7 mouse cellular contexts compared by ENCODE assay signal in genomic region chr3:103171505-103172267, GRCm38 (mm10). TPM values are rescaled to one million over a fixed set of nuclear protein-coding genes. Genes with fewer than 3 reads are reported as not detected.
DNase-seq lines count a peak whose midpoint lies in the region; ATAC-seq lines count a peak whose summit lies in the region.

TSS of gene Bcas2 (plus strand) at chr3:103171655.

- DNase-seq in adrenal gland, adult 18-20 months (ENCODE audit: low spot score in 2 of 2): peak; percentile 99
- DNase-seq in embryo, embryonic 11 days: peak; percentile 100
- DNase-seq in gastrocnemius, postnatal 36 days: peak; percentile 98
- peak; percentile 99 for DNase-seq in left cerebral cortex, postnatal 25 days (ENCODE audit: low spot score in 2 of 2)
- DNase-seq in midbrain, embryonic 10.5 days (ENCODE audit: low spot score): peak; percentile 97
- DNase-seq in right cerebral cortex, postnatal 4 days: peak; percentile 100

- H3K4me3 ChIP-seq in intestine, embryonic 15.5 days (replicated peaks): peak within 1 kb of the TSS; percentile 81
- H3K4me3 ChIP-seq in midbrain, embryonic 10.5 days: peak within 1 kb of the TSS; percentile 78

- WGBS in intestine, embryonic 15.5 days: under 1% methylated on average over 56 of the region's 56 CpGs
- under 1% methylated on average over 56 of the region's 56 CpGs for WGBS in midbrain, embryonic 10.5 days

- peak within 1 kb of the TSS; percentile 87 for H3K9ac ChIP-seq in intestine, embryonic 15.5 days

- intact Hi-C loops in gastrocnemius, postnatal 36 days (cut with DNase I): no loop called here
- intact Hi-C loops in left cerebral cortex, postnatal 25 days (cut with DNase I): loop anchor here (2.0 to 5.0 kb wide), 2 partner anchors 106 to 113 kb away; partner anchors contain the start of genes Nras and Trim33

- H3K27ac ChIP-seq in intestine, embryonic 15.5 days: peak within 1 kb of the TSS; percentile 81
- peak within 1 kb of the TSS; percentile 90 for H3K27ac ChIP-seq in midbrain, embryonic 10.5 days (replicated peaks)

- peak within 1 kb of the TSS; percentile 67 for H3K4me2 ChIP-seq in intestine, embryonic 15.5 days (replicated peaks)

- ATAC-seq in intestine, embryonic 15.5 days: peak; percentile 97

- no peaks in the 10 kb centered on the region for H3K9me3 ChIP-seq in intestine, embryonic 15.5 days
- H3K9me3 ChIP-seq in midbrain, embryonic 10.5 days (replicated peaks): no peaks in the 10 kb centered on the region

- peaks cover 14% of the 10 kb centered on the region for H3K36me3 ChIP-seq in intestine, embryonic 15.5 days
- peaks cover 36% of the 10 kb centered on the region for H3K36me3 ChIP-seq in midbrain, embryonic 10.5 days

- H3K4me1 ChIP-seq in intestine, embryonic 15.5 days (replicated peaks): peaks cover 10% of the 10 kb centered on the region; the same call in 1 of the 2 replicates
- H3K4me1 ChIP-seq in midbrain, embryonic 10.5 days: peaks cover 15% of the 10 kb centered on the region

- H3K27me3 ChIP-seq in intestine, embryonic 15.5 days (replicated peaks): no peaks in the 10 kb centered on the region
- H3K27me3 ChIP-seq in midbrain, embryonic 10.5 days (ENCODE audit: low read depth, poor library complexity, severe bottlenecking): no peaks in the 10 kb centered on the region

RNA-seq across cellular contexts. Expression of gene Bcas2, which starts in this region (rescaled TPM):
- 10 to 100 TPM; 48.2 to 58.8 TPM for total RNA-seq in adrenal gland, adult 18-20 months (2021)
- 10 to 100 TPM; 37.2 to 43.8 TPM for total RNA-seq in gastrocnemius, postnatal 36 days (2021)
- 179 and 189 TPM in 2 replicates for polyA plus RNA-seq in intestine, embryonic 15.5 days (2015; fragmentation: Nextera tagmentation; extraction: Ambion mirVana)
- 10 to 100 TPM; 59.4 to 69.3 TPM for total RNA-seq in left cerebral cortex, postnatal 25 days (2021)
- polyA plus RNA-seq in midbrain, embryonic 10.5 days (2016; fragmentation: Nextera tagmentation; extraction: Ambion mirVana): 227 and 230 TPM in 2 replicates

Comparison
In these comparisons a context has a peak if more than half of its experiments do, and no peak if none do; other contexts are left out.
1. Peak in every context shown above with its lines: DNase-seq, ATAC-seq, H3K4me3 ChIP-seq and H3K27ac ChIP-seq.